ENCODE assay signal across 23 mouse cellular contexts in genomic region chr1:35851681-35852409, GRCm38 (mm10).
DNase-seq lines count a peak whose midpoint lies in the region.
"Had no signal": no experiment of that assay in that cellular context is flagged by ENCODE, and none has a peak within 500 bp of the region (broad histone marks: within the 10 kb centered on the region; RNA-seq: fewer than 3 reads in every experiment).

No protein-coding gene starts in this region.

- WGBS in heart, embryonic 10.5 days: 83% methylated on average over 4 of the region's 4 CpGs

- peaks cover 23% of the 10 kb centered on the region for H3K4me1 ChIP-seq in heart, embryonic 10.5 days
- H3K4me1 ChIP-seq: embryonic facial prominence, embryonic 13.5 days; forebrain, embryonic 12.5 days; forebrain, embryonic 15.5 days; hindbrain, embryonic 12.5 days had no signal

- H3K27ac ChIP-seq in heart, embryonic 10.5 days: no peak overlapping the region
- H3K27ac ChIP-seq: embryonic facial prominence, embryonic 10.5 days; embryonic facial prominence, embryonic 13.5 days; forebrain, embryonic 12.5 days; forebrain, embryonic 15.5 days; hindbrain, embryonic 12.5 days; hindbrain, embryonic 15.5 days had no signal

- DNase-seq in heart, embryonic 10.5 days (ENCODE audit: low spot score): peak; percentile 67
- no peak for DNase-seq in heart, adult 8-10 months (ENCODE audit: low spot score)
- DNase-seq in urinary bladder, adult 2 months (ENCODE audit: low spot score): peak; percentile 6
- no peak for DNase-seq in urinary bladder, postnatal 25 days (ENCODE audit: low spot score)
- peak; percentile 21 for DNase-seq in induced T-regulatory cell, adult 2 months (ENCODE audit: low read depth)
- no peak for DNase-seq in adrenal gland, postnatal 14 days
- no peak for DNase-seq in frontal cortex, postnatal 10 days (ENCODE audit: low spot score in 2 of 2)
- DNase-seq: adrenal gland, postnatal 10 days; cerebellum, adult 11 months; cerebellum, adult 2 months; cerebellum, adult 9-11 months; cerebellum, postnatal 36 days; embryo, embryonic 11 days; gastrocnemius, postnatal 10 days had no signal

- no peaks in the 10 kb centered on the region for H3K9me3 ChIP-seq in heart, embryonic 10.5 days
- H3K9me3 ChIP-seq: embryonic facial prominence, embryonic 10.5 days; embryonic facial prominence, embryonic 13.5 days; forebrain, embryonic 12.5 days; forebrain, embryonic 15.5 days; G1E; hindbrain, embryonic 12.5 days; hindbrain, embryonic 15.5 days had no signal

- H3K4me3 ChIP-seq in heart, embryonic 10.5 days: no peak overlapping the region
- H3K4me3 ChIP-seq: embryonic facial prominence, embryonic 10.5 days; embryonic facial prominence, embryonic 13.5 days; erythroblast, embryonic 14.5 days; forebrain, embryonic 12.5 days; forebrain, embryonic 15.5 days; hindbrain, embryonic 12.5 days; hindbrain, embryonic 15.5 days had no signal

- no peaks in the 10 kb centered on the region for H3K27me3 ChIP-seq in heart, embryonic 10.5 days (ENCODE audit: insufficient read depth, poor library complexity, severe bottlenecking)
- H3K27me3 ChIP-seq: embryonic facial prominence, embryonic 13.5 days; forebrain, embryonic 12.5 days; forebrain, embryonic 15.5 days; hindbrain, embryonic 12.5 days; hindbrain, embryonic 15.5 days; Patski had no signal

- H3K36me3 ChIP-seq in heart, embryonic 10.5 days: no peaks in the 10 kb centered on the region
- H3K36me3 ChIP-seq: embryonic facial prominence, embryonic 10.5 days; embryonic facial prominence, embryonic 13.5 days; forebrain, embryonic 12.5 days; forebrain, embryonic 15.5 days; G1E; hindbrain, embryonic 12.5 days; hindbrain, embryonic 15.5 days had no signal

Comparison
In these comparisons a context has a peak if more than half of its experiments do, and no peak if none do; other contexts are left out.
1. DNase-seq: peak in heart, embryonic 10.5 days (single experiment), urinary bladder, adult 2 months (single experiment) and induced T-regulatory cell, adult 2 months (single experiment); none in heart, adult 8-10 months (single experiment), urinary bladder, postnatal 25 days (single experiment), adrenal gland, postnatal 14 days (single experiment) and frontal cortex, postnatal 10 days (0 of 2).